ENCODE assay signal across 23 mouse cellular contexts in genomic region chr15:100814066-100814465, GRCm38 (mm10). TPM values are rescaled to one million over a fixed set of nuclear protein-coding genes. Genes with fewer than 3 reads are reported as not detected.
DNase-seq lines count a peak whose midpoint lies in the region; ATAC-seq and TF ChIP-seq lines count a peak whose summit lies in the region.
"Had no signal": no experiment of that assay in that cellular context is flagged by ENCODE, and none has a peak within 500 bp of the region (broad histone marks: within the 10 kb centered on the region; RNA-seq: fewer than 3 reads in every experiment).

No protein-coding gene starts in this region.

- H3K27ac ChIP-seq in heart, adult 2 months = peak overlapping the region; percentile 48
- H3K27ac ChIP-seq: embryonic facial prominence, embryonic 12.5 days; forebrain, embryonic 13.5 days; hindbrain, embryonic 14.5 days; liver, embryonic 14.5 days; midbrain, embryonic 12.5 days; neural tube, embryonic 13.5 days had no signal

- no peaks in the 10 kb centered on the region for H3K36me3 ChIP-seq in heart, adult 2 months (ENCODE audit: control insufficient read depth, insufficient read depth, low read length)

- no peaks in the 10 kb centered on the region for H3K79me2 ChIP-seq in heart, adult 2 months (replicated peaks; ENCODE audit: control insufficient read depth, insufficient read depth, low read length)

- TF ChIP-seq CTCF in heart, adult 2 months (IDR thresholded peaks at IDR 0.05) = no peak

- no peaks in the 10 kb centered on the region for H3K27me3 ChIP-seq in heart, adult 2 months (ENCODE audit: control insufficient read depth, insufficient read depth, low read length)
- H3K27me3 ChIP-seq: embryonic facial prominence, embryonic 12.5 days; forebrain, embryonic 13.5 days; neural tube, embryonic 13.5 days; Patski had no signal

- H3K4me1 ChIP-seq in heart, adult 2 months (ENCODE audit: control insufficient read depth, insufficient read depth, low read length) = no peaks in the 10 kb centered on the region
- H3K4me1 ChIP-seq: forebrain, embryonic 13.5 days had no signal

- WGBS in heart, adult 2 months = 64% methylated on average over 7 of the region's 7 CpGs

- H3K4me3 ChIP-seq in heart, adult 2 months = no peak overlapping the region
- H3K4me3 ChIP-seq: embryonic facial prominence, embryonic 12.5 days; erythroblast, embryonic 14.5 days; forebrain, embryonic 13.5 days; midbrain, embryonic 12.5 days; neural tube, embryonic 13.5 days had no signal

- intact Hi-C loops in heart, adult 2 months (cut with DNase I) = loop anchor here (5.0 kb wide), 1 partner anchor 52 kb away; the partner anchor contains the start of gene Slc4a8

- no peak for TF ChIP-seq EP300 in heart, adult 2 months (IDR thresholded peaks at IDR 0.05; ENCODE audit: insufficient read depth, low read depth, low read length)

- no peak for DNase-seq in heart, adult 2 months
- no peak for DNase-seq in heart, adult 8-10 months (ENCODE audit: low spot score)
- DNase-seq in ovary, postnatal 36 days (ENCODE audit: low spot score) = peak; percentile 38
- DNase-seq in ovary, postnatal 10 days (ENCODE audit: low spot score) = no peak
- peak; percentile 28 for DNase-seq in cerebellum, adult 9-11 months
- no peak for DNase-seq in thymus, postnatal 4 days
- DNase-seq: adrenal gland, postnatal 10 days; heart, postnatal 36 days; kidney, adult 9 months; kidney, postnatal 25 days; layer of hippocampus, adult 9-11 months; right cerebral cortex, postnatal 25 days; thymus, adult 2 months had no signal

- TF ChIP-seq POLR2A in heart, adult 2 months (IDR thresholded peaks at IDR 0.05; ENCODE audit: insufficient read depth, low read depth, low read length) = no peak

- H3K9ac ChIP-seq in heart, adult 2 months (ENCODE audit: low read depth, low read length) = no peak overlapping the region
- H3K9ac ChIP-seq: embryonic facial prominence, embryonic 12.5 days; forebrain, embryonic 13.5 days; hindbrain, embryonic 14.5 days; liver, embryonic 14.5 days; midbrain, embryonic 12.5 days; neural tube, embryonic 13.5 days had no signal

- ATAC-seq in megakaryocyte-erythroid progenitor cell, adult 5-6 weeks (replicated peaks; ENCODE audit: low FRiP score, low TSS enrichment, poor library complexity, severe bottlenecking) = no peak
- ATAC-seq: forebrain, embryonic 13.5 days; Patski had no signal

RNA-seq across cellular contexts. Expression of gene Slc4a8, which starts 52.5 kb away (rescaled TPM):
- 1 to 10 TPM; 2.8 to 4.1 TPM for total RNA-seq in heart, adult 2 months (2021)
- polyA plus RNA-seq in heart, adult 2 months (2012; rRNA removed) = 0.96 and 1.5 TPM in 2 replicates
- total RNA-seq in heart, adult 8-10 months (2022) = 1 to 10 TPM; 1.9 to 4.3 (median 2.8) TPM
- total RNA-seq in megakaryocyte-erythroid progenitor cell, adult 5-6 weeks (2014; fragmentation: Nextera tagmentation) = 0.26 and 3.1 TPM in 2 replicates
- 0.33 TPM in 1 of 2 replicates, not detected in the other for total RNA-seq in megakaryocyte-erythroid progenitor cell, adult 5-6 weeks (2017)

RNA-seq across cellular contexts. Expression of gene Scn8a, which starts 55.6 kb away (rescaled TPM):
- under 1 TPM in 1 of 2 experiments, not detected in 1; 0.02 TPM for total RNA-seq in heart, adult 2 months (2021)
- polyA plus RNA-seq in heart, adult 2 months (2012; rRNA removed) = 0.09 TPM in 1 of 2 replicates, not detected in the other
- total RNA-seq in heart, adult 8-10 months (2022) = 1 to 10 TPM in 1 of 4 experiments, under 1 TPM in 2, not detected in 1; 0.41 to 1.2 (median 0.55) TPM
- total RNA-seq in megakaryocyte-erythroid progenitor cell, adult 5-6 weeks (2014; fragmentation: Nextera tagmentation) = not detected in 2 replicates
- total RNA-seq in megakaryocyte-erythroid progenitor cell, adult 5-6 weeks (2017) = not detected in 2 replicates
- total RNA-seq: granulocyte monocyte progenitor cell, adult 5-6 weeks had no signal
- polyA plus RNA-seq: erythroblast, embryonic 14.5 days had no signal

Comparison
In these comparisons a context has a peak if more than half of its experiments do, and no peak if none do; other contexts are left out.
1. DNase-seq: peak in ovary, postnatal 36 days (single experiment) and cerebellum, adult 9-11 months (single experiment); none in heart, adult 2 months (0 of 2), heart, adult 8-10 months (single experiment), ovary, postnatal 10 days (single experiment) and thymus, postnatal 4 days (single experiment).